Mouse (Mus musculus) spleen, embryonic (tissue): ENCODE measurements around the gene Rapgef2.

ENCODE experiments used
- CTCF ChIA-PET: fragments of 350-600 bp; sonication (Branson Sonifier 250); formaldehyde crosslinking; loops from one replicate; lab custom pipeline; 2022; lab: Charles Lee

Gene Rapgef2

DNA sequence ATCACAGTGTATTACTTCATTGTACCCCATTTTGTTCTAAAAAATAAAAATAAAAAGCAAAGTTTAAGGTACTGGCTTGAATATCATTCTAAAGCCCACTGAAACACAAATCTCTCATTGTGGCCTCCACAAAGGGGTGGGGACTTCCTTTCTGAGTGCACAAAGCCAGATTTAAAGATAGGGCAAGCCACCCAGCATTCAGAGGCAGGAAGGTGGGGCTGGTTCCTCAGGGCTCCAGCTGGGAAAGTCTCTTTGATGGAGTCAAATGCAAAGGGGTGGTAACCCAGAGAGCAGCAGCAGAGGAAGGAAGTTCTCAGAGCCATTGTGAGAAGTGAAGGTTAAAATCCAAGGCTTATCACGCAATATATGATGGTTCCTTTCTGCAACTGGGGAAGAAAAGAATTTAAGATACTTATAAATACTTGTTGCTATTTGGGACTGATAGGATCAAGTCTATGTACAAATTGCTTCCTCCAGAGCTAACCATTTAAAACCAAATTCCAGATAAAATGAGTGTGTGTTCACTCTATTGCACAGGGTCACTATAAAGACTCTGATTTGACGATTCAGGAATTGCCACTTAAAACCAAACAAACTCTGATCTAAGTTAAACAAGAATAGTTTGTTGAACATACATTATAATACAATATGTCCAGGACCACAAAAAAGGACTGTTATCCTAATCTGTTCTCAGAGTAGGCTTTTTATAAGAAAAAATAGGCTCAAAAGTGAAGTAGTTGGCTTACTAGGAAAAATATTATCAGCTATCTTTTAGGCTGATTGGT lies 246.5 kb downstream of the Rapgef2 start:
- CTCF ChIA-PET: no interaction called here

DNA sequence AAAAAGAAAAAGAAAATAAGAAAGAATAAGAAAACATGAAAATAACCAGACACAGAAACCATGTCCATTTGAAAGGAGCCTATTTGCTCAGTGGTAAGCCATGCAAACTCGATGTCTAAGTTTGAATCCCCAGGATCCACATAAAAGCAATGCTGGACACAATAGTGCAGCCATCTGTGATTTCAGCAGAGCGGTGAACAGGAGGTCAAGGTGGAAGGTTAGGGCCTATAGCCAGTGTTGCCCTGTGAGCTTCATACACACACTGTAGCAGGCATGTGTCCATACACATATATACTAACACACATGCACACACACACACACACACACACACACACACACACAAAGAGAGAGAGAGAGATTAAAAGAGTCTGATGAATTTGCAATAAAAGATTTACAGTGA lies 247.3 kb downstream of the Rapgef2 start:
- CTCF ChIA-PET: no interaction called here

DNA sequence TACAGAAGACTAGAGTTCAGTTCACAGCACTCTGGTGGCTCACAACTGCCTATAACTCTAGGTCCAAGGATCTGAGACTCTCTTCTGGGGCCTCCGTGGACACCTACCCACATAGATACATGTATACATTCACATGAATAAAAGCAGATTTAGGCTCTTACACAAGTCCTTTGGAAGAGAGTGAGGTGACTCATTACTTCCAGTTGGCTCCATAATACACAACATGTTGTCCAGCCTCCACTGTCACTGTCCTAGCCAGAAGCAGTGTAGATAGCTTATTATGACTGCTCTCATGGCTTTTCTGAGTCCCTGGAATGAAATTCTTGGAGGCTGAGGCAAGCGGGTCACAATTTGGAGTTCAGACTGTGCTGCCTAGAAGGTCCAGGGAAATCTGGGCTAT lies 251.9 kb downstream of the Rapgef2 start:
- CTCF ChIA-PET: no interaction called here

DNA sequence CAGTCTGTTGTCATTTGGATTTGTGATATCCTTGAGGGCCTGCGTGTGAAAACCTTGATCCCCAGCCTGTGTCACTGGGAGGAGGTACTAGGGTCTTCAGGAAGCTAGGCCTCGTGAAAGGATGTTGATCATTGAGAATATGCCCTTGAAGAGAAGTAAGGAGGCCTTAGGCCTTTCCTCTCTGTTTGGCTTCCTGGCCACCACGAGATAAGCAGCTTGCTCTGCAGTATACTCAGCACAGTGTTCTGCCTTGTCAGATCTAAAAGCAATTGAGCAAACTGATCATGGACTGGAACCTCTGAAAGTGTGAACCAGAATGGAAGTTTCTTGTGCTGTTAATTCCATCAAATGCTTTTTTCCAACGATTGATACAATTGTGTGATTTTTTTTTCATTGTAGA lies 255.5 kb downstream of the Rapgef2 start:
- CTCF ChIA-PET: no interaction called here

DNA sequence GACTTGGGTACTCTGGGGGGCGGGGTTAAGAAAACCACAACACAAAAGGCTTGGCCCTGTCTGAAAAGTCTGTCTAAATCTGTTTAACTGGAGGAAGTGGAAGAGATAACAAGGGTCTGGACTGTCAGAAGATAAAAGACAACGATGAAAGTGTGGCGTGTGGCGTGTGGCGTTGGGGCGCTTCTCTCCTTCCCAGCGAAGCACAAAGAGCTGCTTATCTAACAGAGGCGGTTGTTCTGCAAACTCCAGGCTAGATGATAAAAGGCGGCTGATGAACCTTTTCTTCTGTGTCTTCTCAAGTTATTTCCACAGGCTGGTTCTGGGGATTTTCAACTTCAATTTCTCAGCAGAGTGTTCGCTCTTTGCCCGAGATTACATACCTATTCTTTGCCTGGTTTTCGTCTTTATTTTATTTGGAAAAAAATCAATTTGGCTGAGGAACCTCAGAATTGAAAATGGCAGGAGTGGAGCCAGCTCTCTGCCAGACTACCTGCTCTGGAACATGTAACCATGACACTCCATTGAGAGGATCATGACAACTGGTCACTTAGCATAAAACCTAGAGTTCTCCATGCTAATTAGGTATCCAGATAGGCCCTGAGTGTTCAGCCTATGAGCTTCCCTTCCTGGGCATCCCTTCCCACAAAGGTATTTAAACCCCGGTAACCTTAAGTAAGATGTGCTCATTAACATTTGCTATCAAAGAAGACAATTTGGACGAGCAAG lies 258.0 kb downstream of the Rapgef2 start:
- CTCF ChIA-PET: no interaction called here

DNA sequence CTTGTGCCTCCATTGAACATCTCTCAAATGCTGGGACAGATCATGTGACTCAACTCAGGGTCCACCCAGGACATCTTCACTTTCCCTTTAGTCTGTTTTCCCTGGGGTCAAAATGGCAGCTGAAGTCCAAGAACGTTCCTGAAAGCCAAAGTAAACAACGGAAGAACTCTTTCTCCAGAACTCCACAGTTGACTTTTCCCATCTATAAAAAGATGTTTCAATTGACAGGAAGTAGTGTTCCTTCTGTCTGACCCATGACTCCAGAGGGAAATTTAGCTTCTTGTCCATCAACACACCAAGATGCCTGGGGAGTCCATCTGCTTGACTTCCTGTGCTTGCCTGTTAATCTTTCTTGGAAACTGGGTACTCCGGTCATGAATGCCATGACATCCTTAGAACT lies 260.3 kb downstream of the Rapgef2 start:
- CTCF ChIA-PET: no interaction called here

DNA sequence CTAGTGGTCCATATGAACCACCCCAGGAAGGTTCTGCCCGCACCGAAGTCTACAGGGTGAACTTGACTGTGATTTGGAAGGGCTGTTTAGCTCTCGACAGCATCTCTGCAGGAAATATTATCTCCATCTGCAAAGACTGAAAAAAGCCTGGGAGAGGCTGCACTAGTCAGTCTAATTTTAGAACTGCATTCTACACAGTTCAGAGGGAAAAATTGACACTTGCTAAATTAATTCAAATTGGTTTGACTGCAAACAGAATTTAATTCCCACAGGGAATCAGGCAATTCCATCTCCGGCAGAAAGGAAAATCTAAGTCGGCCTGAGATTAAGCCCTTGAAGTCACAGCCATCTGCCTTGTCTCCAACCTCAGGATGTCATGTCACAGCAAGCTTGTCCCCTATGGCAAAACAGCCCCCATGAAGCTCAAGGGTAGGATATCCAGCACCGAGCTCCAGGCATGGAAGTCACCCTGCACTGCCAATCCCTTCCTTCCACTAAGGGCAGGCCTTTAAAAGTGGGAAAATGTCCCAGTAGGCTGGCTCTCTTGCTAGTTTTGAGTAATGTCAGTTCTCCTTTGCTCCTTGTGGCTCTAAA lies 262.5 kb downstream of the Rapgef2 start:
- CTCF ChIA-PET: no interaction called here

DNA sequence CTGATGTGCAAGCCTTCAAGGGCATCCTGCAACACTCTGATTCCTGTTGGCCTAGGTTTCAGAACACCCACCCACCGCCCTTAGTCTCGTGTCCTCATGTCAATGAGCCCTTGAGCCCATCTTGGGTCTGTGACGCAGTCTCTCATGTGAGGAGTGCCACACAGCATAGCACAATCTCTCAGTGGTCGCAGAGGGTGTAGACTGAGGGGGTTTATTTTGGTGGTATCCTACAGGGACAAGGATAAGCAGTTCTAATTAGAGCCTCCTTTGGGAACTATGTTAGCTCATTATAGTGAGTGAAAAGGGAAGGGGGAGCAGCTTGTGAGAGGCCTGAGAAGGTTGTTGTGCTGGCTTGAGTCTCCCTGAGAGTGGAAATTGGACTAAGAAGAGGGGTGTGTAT lies 263.6 kb downstream of the Rapgef2 start:
- CTCF ChIA-PET: no interaction called here

DNA sequence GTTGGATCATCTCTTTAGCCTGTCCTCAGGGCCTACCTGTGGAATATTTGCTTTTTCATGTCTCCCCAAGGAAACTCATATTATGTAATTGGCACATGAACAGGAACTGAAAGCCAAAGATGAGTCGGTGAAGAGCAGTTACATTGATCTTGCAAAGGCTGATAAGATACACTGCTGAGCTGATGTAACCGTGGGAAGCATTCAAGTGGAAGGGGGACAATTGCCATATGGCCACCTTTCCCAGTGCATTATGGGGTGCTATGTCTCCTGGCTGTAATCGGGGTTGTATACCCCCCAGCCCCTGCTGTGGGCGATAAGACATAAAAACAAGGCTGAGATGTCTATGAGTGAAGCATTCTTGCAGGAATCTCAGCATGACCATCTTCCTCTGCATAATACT lies 268.9 kb downstream of the Rapgef2 start:
- CTCF ChIA-PET: no interaction called here

DNA sequence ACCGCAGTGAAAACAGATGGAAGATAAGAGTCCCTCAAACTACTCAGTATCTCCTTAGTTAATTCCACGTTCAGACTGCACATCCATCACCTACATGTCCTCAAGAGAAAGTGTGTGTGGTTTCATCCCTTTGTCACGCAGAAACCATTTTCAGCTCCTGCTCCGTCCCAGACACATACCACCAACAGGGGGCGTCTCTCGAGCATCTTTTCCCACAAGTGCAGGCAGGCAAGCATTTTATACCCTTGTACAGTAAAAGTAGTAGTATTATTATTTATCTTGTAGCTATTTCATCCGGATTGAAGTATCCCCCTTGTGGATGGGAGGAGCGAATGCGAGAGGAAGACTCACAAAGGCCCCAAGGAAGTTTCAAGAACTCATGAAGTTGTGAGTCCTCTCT lies 269.5 kb downstream of the Rapgef2 start:
- CTCF ChIA-PET: no interaction called here

DNA sequence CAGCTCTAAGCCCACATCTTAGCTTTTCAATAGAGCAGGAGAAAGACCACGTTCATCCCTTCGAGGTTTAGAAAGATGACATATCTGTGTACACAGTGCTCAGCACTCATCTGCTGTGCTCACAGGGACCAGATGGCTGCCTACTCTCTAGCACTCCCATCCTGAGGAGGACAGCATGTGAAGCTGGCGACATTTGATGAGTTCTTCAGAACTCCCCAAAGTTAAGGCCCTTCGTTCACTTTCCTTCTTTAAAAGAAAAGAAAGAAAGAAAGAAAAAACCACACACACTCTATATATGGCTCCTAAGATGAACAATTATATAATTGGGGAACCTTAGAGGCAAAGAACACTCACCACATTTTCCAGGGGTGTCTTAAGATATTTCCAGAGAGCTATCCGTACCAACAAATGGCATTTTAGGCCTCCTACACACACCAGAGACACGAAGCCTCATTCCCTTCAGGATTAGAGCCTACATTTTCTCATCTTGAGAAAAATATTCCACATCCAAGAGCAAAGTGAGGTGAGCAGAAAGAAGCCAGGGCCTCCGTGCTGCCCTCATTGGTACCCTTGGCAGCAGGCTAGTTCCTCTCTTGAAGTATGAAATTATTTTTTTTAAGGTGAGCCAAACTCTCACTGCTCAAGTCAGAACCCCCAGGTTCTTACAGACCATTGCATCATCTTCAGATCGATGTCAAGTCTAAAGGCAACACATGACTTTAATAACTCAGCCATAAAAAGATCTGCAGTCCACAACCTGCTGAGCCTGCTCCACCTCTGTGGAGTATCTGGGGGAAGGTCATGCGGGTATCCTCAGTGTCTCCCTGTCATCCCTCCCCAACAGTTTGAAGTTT lies 270.5 kb downstream of the Rapgef2 start:
- CTCF ChIA-PET: interaction anchor here (0.6 kb wide), 2 partner anchors 498 to 1936 kb away, joined by 3 to 6 read pairs; no protein-coding TSS in a partner anchor
